Mouse (Mus musculus): Measurements from ENCODE around the gene Gm49510. TPM values are rescaled to one million over a fixed set of nuclear protein-coding genes. Genes with fewer than 3 reads are reported as not detected.

The Gm49510 gene
- total and polyA plus RNA-seq, 3 experiments: 0.17 to 0.27 TPM; not detected in 1

DNA sequence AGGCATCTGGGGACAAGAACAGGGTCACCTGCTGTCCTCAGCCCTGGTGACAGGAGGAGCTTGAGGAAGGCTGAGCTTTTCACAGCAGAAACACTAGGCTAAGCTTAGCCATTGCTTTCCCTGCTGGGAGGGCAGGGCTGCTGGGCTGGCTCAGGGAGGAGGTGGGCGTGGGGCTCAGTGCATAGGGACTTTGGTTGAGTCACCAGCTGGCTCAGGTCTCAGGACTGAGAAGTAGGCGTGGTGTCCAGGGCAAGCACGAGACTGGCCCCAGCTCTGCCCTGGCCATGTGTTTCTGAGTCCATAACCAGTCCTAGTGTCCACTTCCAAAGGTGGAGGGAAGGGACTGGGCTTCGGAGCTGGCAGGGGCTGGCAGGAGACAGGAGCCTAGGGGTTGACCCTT is 60.6 kb downstream of the Gm49510 start:
- H3K36me3 ChIP-seq (ENCODE audit: control insufficient read depth in 1 of 2, insufficient read depth in 2 of 2, low read length in 2 of 2): no peaks in the 10 kb centered on the region
- no peak overlapping the region for H3K4me3 ChIP-seq (ENCODE audit: control insufficient read depth in 1 of 2, insufficient read depth in 1 of 2, low read depth in 2 of 2, low read length in 2 of 2)
- no peaks in the 10 kb centered on the region for H3K4me1 ChIP-seq (ENCODE audit: control insufficient read depth in 1 of 2, insufficient read depth in 2 of 2, low read length in 2 of 2)
- H3K9ac ChIP-seq (ENCODE audit: control insufficient read depth, low read depth, low read length, poor library complexity, severe bottlenecking): no peak overlapping the region
- no peak for TF ChIP-seq RCOR1 (IDR thresholded peaks at IDR 0.05; ENCODE audit: low read depth, low read length)
- no peak for TF ChIP-seq NELFE (IDR thresholded peaks at IDR 0.05; ENCODE audit: low read depth, low read length)
- TF ChIP-seq ZNF384 (IDR thresholded peaks at IDR 0.05; ENCODE audit: low read depth, low read length): no peak
- no peak for TF ChIP-seq HCFC1 (IDR thresholded peaks at IDR 0.05; ENCODE audit: low read depth, low read length)
- TF ChIP-seq GABPA (IDR thresholded peaks at IDR 0.05; ENCODE audit: low read depth, low read length): no peak
- no peak for TF ChIP-seq ZKSCAN1 (IDR thresholded peaks at IDR 0.05; ENCODE audit: low read depth, low read length)
- no peak for TF ChIP-seq USF1 (IDR thresholded peaks at IDR 0.05; ENCODE audit: low read depth, low read length)
- TF ChIP-seq MAZ (IDR thresholded peaks at IDR 0.05; ENCODE audit: low read depth, low read length): no peak
- no peak for TF ChIP-seq ETS1 (IDR thresholded peaks at IDR 0.05; ENCODE audit: low read depth, low read length)
- TF ChIP-seq MEF2A (IDR thresholded peaks at IDR 0.05; ENCODE audit: extremely low read depth, insufficient replicate concordance, low read depth, low read length, poor library complexity, severe bottlenecking): no peak
- no peak for TF ChIP-seq KAT2A (conservative IDR thresholded peaks at IDR 0.05; ENCODE audit: low read depth, low read length)
- no peak for TF ChIP-seq UBTF (IDR thresholded peaks at IDR 0.05; ENCODE audit: borderline replicate concordance, insufficient read depth, low read depth, low read length)
- H3K9me3 ChIP-seq (replicated peaks; ENCODE audit: insufficient read depth, low read length): no peaks in the 10 kb centered on the region
- no peak overlapping the region for H3K27ac ChIP-seq (ENCODE audit: control insufficient read depth, low read depth, low read length)
- H3K27me3 ChIP-seq (ENCODE audit: control insufficient read depth in 1 of 2, insufficient read depth in 2 of 2, low read length in 2 of 2): no peaks in the 10 kb centered on the region
- DNase-seq (ENCODE audit: low read depth, low spot score): no peak
- H3K79me2 ChIP-seq (ENCODE audit: control insufficient read depth, insufficient read depth, low read length, poor library complexity): no peaks in the 10 kb centered on the region

DNA sequence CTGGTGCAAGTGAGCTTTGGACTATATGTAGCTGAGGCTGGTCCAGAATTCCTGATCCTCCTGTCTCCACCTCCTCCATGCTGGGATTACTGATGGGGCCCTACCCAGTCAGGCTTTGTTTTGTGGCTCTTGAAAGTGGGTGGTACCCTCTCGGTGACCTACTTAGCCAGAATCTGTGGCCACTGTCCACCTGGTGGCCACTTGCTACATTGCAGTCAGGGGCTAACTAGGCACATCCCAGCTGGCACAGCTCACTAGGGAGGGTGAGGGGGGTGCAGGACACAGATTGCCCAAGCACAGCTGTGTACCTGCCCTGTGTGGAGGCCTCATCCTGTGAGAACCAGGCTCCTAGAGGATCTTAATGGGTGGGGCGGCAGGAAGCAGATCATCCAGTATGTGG is 63.4 kb downstream of the Gm49510 start:
- Histone ChIP-seq H3K4me1 (ENCODE audit: control insufficient read depth in 1 of 2, insufficient read depth in 2 of 2, low read length in 2 of 2) (no peaks in the 10 kb centered on the region), H3K9me3 (replicated peaks; ENCODE audit: insufficient read depth, low read length) (no peaks in the 10 kb centered on the region), H3K27ac (ENCODE audit: control insufficient read depth, low read depth, low read length) (no peak overlapping the region), H3K9ac (ENCODE audit: control insufficient read depth, low read depth, low read length, poor library complexity, severe bottlenecking) (no peak overlapping the region), H3K4me3 (ENCODE audit: control insufficient read depth in 1 of 2, insufficient read depth in 1 of 2, low read depth in 2 of 2, low read length in 2 of 2) (no peak overlapping the region), H3K79me2 (ENCODE audit: control insufficient read depth, insufficient read depth, low read length, poor library complexity) (no peaks in the 10 kb centered on the region), H3K36me3 (ENCODE audit: control insufficient read depth in 1 of 2, insufficient read depth in 2 of 2, low read length in 2 of 2) (no peaks in the 10 kb centered on the region), H3K27me3 (ENCODE audit: control insufficient read depth in 1 of 2, insufficient read depth in 2 of 2, low read length in 2 of 2) (no peaks in the 10 kb centered on the region)
- peak; percentile 56 for DNase-seq (ENCODE audit: low read depth, low spot score)
- no peak for TF ChIP-seq CHD2 (IDR thresholded peaks at IDR 0.05; ENCODE audit: low read length)
- TF ChIP-seq SIN3A (IDR thresholded peaks at IDR 0.05; ENCODE audit: low read length): no peak
- TF ChIP-seq TCF12 (IDR thresholded peaks at IDR 0.05; ENCODE audit: low read depth, low read length): no peak
- no peak for TF ChIP-seq MYB (IDR thresholded peaks at IDR 0.05; ENCODE audit: low read depth, low read length)
- peak; percentile 51 for TF ChIP-seq SMC3 (IDR thresholded peaks at IDR 0.05; ENCODE audit: low read depth, low read length)
- TF ChIP-seq RAD21 (IDR thresholded peaks at IDR 0.05; ENCODE audit: low read depth, low read length): peak; percentile 32
- TF ChIP-seq MAX (IDR thresholded peaks at IDR 0.05; ENCODE audit: low read length): no peak
- TF ChIP-seq ZC3H11A (IDR thresholded peaks at IDR 0.05; ENCODE audit: low read depth, low read length): no peak
- no peak for TF ChIP-seq POLR2AphosphoS5 (IDR thresholded peaks at IDR 0.05; ENCODE audit: borderline replicate concordance, low read depth, low read length)
- TF ChIP-seq CTCF (IDR thresholded peaks at IDR 0.05 in 2 of 3, conservative IDR thresholded peaks at IDR 0.05 in 1 of 3; ENCODE audit: control insufficient read depth in 1 of 3, insufficient read depth in 1 of 3, low read depth in 2 of 3, low read length in 3 of 3, poor library complexity in 1 of 3, severe bottlenecking in 1 of 3): peak; percentile 51 to 64 (median 56); a peak in 5 of 6 replicates
- no peak for TF ChIP-seq RCOR1 (IDR thresholded peaks at IDR 0.05; ENCODE audit: low read depth, low read length)
- no peak for TF ChIP-seq MAZ (IDR thresholded peaks at IDR 0.05; ENCODE audit: low read depth, low read length)

Other genes starting within 250 kb of the Gm49510 start
- 0.04 and 0.49 TPM in 2 replicates for gene Elfn2, start 180.9 kb upstream of the Gm49510 start, total RNA-seq (2012; rRNA removed)
- gene Elfn2, start 180.9 kb upstream of the Gm49510 start, polyA plus RNA-seq (2012; ENCODE audit: insufficient read depth in 1 of 2, insufficient read length in 2 of 2, low read depth in 1 of 2, low replicate concordance in 2 of 2, missing spikeins in 1 of 2): under 1 TPM in 1 of 2 experiments, not detected in 1; 0.15 TPM
- 11.5 and 17.8 TPM in 2 replicates for gene Mfng, start 126.2 kb upstream of the Gm49510 start, total RNA-seq (2012; rRNA removed)
- 10 to 100 TPM in 1 of 2 experiments, not detected in 1; 27.1 TPM for gene Mfng, start 126.2 kb upstream of the Gm49510 start, polyA plus RNA-seq (2012; ENCODE audit: insufficient read depth in 1 of 2, insufficient read length in 2 of 2, low read depth in 1 of 2, low replicate concordance in 2 of 2, missing spikeins in 1 of 2)
- gene Card10, start 96.6 kb upstream of the Gm49510 start, total RNA-seq (2012; rRNA removed): not detected in 2 replicates
- not detected for gene Card10, start 96.6 kb upstream of the Gm49510 start, polyA plus RNA-seq (2012; ENCODE audit: insufficient read depth in 1 of 2, insufficient read length in 2 of 2, low read depth in 1 of 2, low replicate concordance in 2 of 2, missing spikeins in 1 of 2)
- gene Cdc42ep1, start 57.0 kb upstream of the Gm49510 start, total RNA-seq (2012; rRNA removed): 0.04 TPM in 1 of 2 replicates, not detected in the other
- gene Cdc42ep1, start 57.0 kb upstream of the Gm49510 start, polyA plus RNA-seq (2012; ENCODE audit: insufficient read depth in 1 of 2, insufficient read length in 2 of 2, low read depth in 1 of 2, low replicate concordance in 2 of 2, missing spikeins in 1 of 2): 1 to 10 TPM in 1 of 2 experiments, not detected in 1; 1.7 TPM
- not detected in 2 replicates for gene Lgals2, start 44.1 kb upstream of the Gm49510 start, total RNA-seq (2012; rRNA removed)
- gene Lgals2, start 44.1 kb upstream of the Gm49510 start, polyA plus RNA-seq (2012; ENCODE audit: insufficient read depth in 1 of 2, insufficient read length in 2 of 2, low read depth in 1 of 2, low replicate concordance in 2 of 2, missing spikeins in 1 of 2): not detected
- gene Gga1, start 22.5 kb upstream of the Gm49510 start, total RNA-seq (2012; rRNA removed): 16.1 and 18.2 TPM in 2 replicates
- gene Gga1, start 22.5 kb upstream of the Gm49510 start, polyA plus RNA-seq (2012; ENCODE audit: insufficient read depth in 1 of 2, insufficient read length in 2 of 2, low read depth in 1 of 2, low replicate concordance in 2 of 2, missing spikeins in 1 of 2): 10 to 100 TPM in 1 of 2 experiments, not detected in 1; 48.1 TPM
- 17.1 and 21.0 TPM in 2 replicates for gene Sh3bp1, start 101 bp downstream of the Gm49510 start, total RNA-seq (2012; rRNA removed)
- gene Sh3bp1, start 101 bp downstream of the Gm49510 start, polyA plus RNA-seq (2012; ENCODE audit: insufficient read depth in 1 of 2, insufficient read length in 2 of 2, low read depth in 1 of 2, low replicate concordance in 2 of 2, missing spikeins in 1 of 2): 10 to 100 TPM in 1 of 2 experiments, not detected in 1; 80.2 TPM
- 16.7 and 21.5 TPM in 2 replicates for gene Pdxp, start 14.3 kb downstream of the Gm49510 start, total RNA-seq (2012; rRNA removed)
- gene Pdxp, start 14.3 kb downstream of the Gm49510 start, polyA plus RNA-seq (2012; ENCODE audit: insufficient read depth in 1 of 2, insufficient read length in 2 of 2, low read depth in 1 of 2, low replicate concordance in 2 of 2, missing spikeins in 1 of 2): 10 to 100 TPM in 1 of 2 experiments, not detected in 1; 25.4 TPM
- 974 and 1,054 TPM in 2 replicates for gene Lgals1, start 27.1 kb downstream of the Gm49510 start, total RNA-seq (2012; rRNA removed)
- 1,000 to 10,000 TPM in 1 of 2 experiments, 100 to 1,000 TPM in 1; 646 to 1,010 TPM for gene Lgals1, start 27.1 kb downstream of the Gm49510 start, polyA plus RNA-seq (2012; ENCODE audit: insufficient read depth in 1 of 2, insufficient read length in 2 of 2, low read depth in 1 of 2, low replicate concordance in 2 of 2, missing spikeins in 1 of 2)
- gene Nol12, start 35.3 kb downstream of the Gm49510 start, total RNA-seq (2012; rRNA removed): 39.0 and 40.8 TPM in 2 replicates
- 100 to 1,000 TPM in 1 of 2 experiments, not detected in 1; 127 TPM for gene Nol12, start 35.3 kb downstream of the Gm49510 start, polyA plus RNA-seq (2012; ENCODE audit: insufficient read depth in 1 of 2, insufficient read length in 2 of 2, low read depth in 1 of 2, low replicate concordance in 2 of 2, missing spikeins in 1 of 2)
- 18.4 and 21.3 TPM in 2 replicates for gene Triobp, start 48.1 kb downstream of the Gm49510 start, total RNA-seq (2012; rRNA removed)
- 10 to 100 TPM in 1 of 2 experiments, not detected in 1; 31.3 TPM for gene Triobp, start 48.1 kb downstream of the Gm49510 start, polyA plus RNA-seq (2012; ENCODE audit: insufficient read depth in 1 of 2, insufficient read length in 2 of 2, low read depth in 1 of 2, low replicate concordance in 2 of 2, missing spikeins in 1 of 2)
- gene H1f0, start 128.8 kb downstream of the Gm49510 start, total RNA-seq (2012; rRNA removed): 28.2 and 33.5 TPM in 2 replicates
- 100 to 1,000 TPM in 1 of 2 experiments, 10 to 100 TPM in 1; 46.8 to 213 TPM for gene H1f0, start 128.8 kb downstream of the Gm49510 start, polyA plus RNA-seq (2012; ENCODE audit: insufficient read depth in 1 of 2, insufficient read length in 2 of 2, low read depth in 1 of 2, low replicate concordance in 2 of 2, missing spikeins in 1 of 2)
- 2.5 and 2.6 TPM in 2 replicates for gene Galr3, start 142.2 kb downstream of the Gm49510 start, total RNA-seq (2012; rRNA removed)
- gene Galr3, start 142.2 kb downstream of the Gm49510 start, polyA plus RNA-seq (2012; ENCODE audit: insufficient read depth in 1 of 2, insufficient read length in 2 of 2, low read depth in 1 of 2, low replicate concordance in 2 of 2, missing spikeins in 1 of 2): 1 to 10 TPM in 1 of 2 experiments, not detected in 1; 4.5 TPM
- 42.3 and 43.4 TPM in 2 replicates for gene Ankrd54, start 163.2 kb downstream of the Gm49510 start, total RNA-seq (2012; rRNA removed)
- 10 to 100 TPM in 1 of 2 experiments, not detected in 1; 62.2 TPM for gene Ankrd54, start 163.2 kb downstream of the Gm49510 start, polyA plus RNA-seq (2012; ENCODE audit: insufficient read depth in 1 of 2, insufficient read length in 2 of 2, low read depth in 1 of 2, low replicate concordance in 2 of 2, missing spikeins in 1 of 2)
- 394 and 395 TPM in 2 replicates for gene Eif3l, start 175.5 kb downstream of the Gm49510 start, total RNA-seq (2012; rRNA removed)
- 100 to 1,000 TPM; 301 to 442 TPM for gene Eif3l, start 175.5 kb downstream of the Gm49510 start, polyA plus RNA-seq (2012; ENCODE audit: insufficient read depth in 1 of 2, insufficient read length in 2 of 2, low read depth in 1 of 2, low replicate concordance in 2 of 2, missing spikeins in 1 of 2)
- gene Micall1, start 209.2 kb downstream of the Gm49510 start, total RNA-seq (2012; rRNA removed): 4.1 and 4.8 TPM in 2 replicates
- gene Micall1, start 209.2 kb downstream of the Gm49510 start, polyA plus RNA-seq (2012; ENCODE audit: insufficient read depth in 1 of 2, insufficient read length in 2 of 2, low read depth in 1 of 2, low replicate concordance in 2 of 2, missing spikeins in 1 of 2): 10 to 100 TPM in 1 of 2 experiments, not detected in 1; 13.5 TPM
- gene Polr2f, start 241.3 kb downstream of the Gm49510 start, total RNA-seq (2012; rRNA removed): 362 and 423 TPM in 2 replicates
- gene Polr2f, start 241.3 kb downstream of the Gm49510 start, polyA plus RNA-seq (2012; ENCODE audit: insufficient read depth in 1 of 2, insufficient read length in 2 of 2, low read depth in 1 of 2, low replicate concordance in 2 of 2, missing spikeins in 1 of 2): 100 to 1,000 TPM in 1 of 2 experiments, not detected in 1; 510 TPM
- gene 1700088E04Rik, start 241.6 kb downstream of the Gm49510 start, total RNA-seq (2012; rRNA removed): 4.0 and 4.9 TPM in 2 replicates
- 1 to 10 TPM in 1 of 2 experiments, not detected in 1; 9.3 TPM for gene 1700088E04Rik, start 241.6 kb downstream of the Gm49510 start, polyA plus RNA-seq (2012; ENCODE audit: insufficient read depth in 1 of 2, insufficient read length in 2 of 2, low read depth in 1 of 2, low replicate concordance in 2 of 2, missing spikeins in 1 of 2)

Data from MEL (cell line).